Mouse (Mus musculus) liver, postnatal 0 days (tissue): ENCODE data around the gene Rpl9-ps6.

Source experiments
- CTCF ChIP-seq: sonication (generic); IDR thresholded peaks from 2 replicates; pipeline ENCODE4 v1.5.1; 2016; ENCODE audit warnings: antibody characterized with exemption, low read depth
- EP300 ChIP-seq: IDR thresholded peaks from 2 replicates; pipeline ENCODE4 v1.6.1; 2016; ENCODE audit warnings: antibody characterized with exemption, low read depth, mild to moderate bottlenecking

GRCm38 (mm10) chr19:32480791-32481442 is 14.5 kb upstream of the Rpl9-ps6 start:
- TF ChIP-seq CTCF (no peak), EP300 (no peak)
